Mouse (Mus musculus): ENCODE measurements around the gene Mvb12a. TPM values are rescaled to one million over a fixed set of nuclear protein-coding genes. Genes with fewer than 3 reads are reported as not detected.
"Not testable (repeated sequence)": the region's sequence is repeated elsewhere in the genome, so short reads cannot be mapped to it uniquely, and the experiment has no call there.

Mvb12a gene
- polyA plus RNA-seq, 1 experiment from 2014 or later = 66.6 TPM

GRCm38 (mm10) chr8:71521634-71522033 lies 21.1 kb upstream of the Mvb12a start:
- peaks cover 34% of the 10 kb centered on the region for H3K27me3 ChIP-seq (ENCODE audit: control insufficient read depth, insufficient read depth, low read length)
- no peaks in the 10 kb centered on the region for H3K36me3 ChIP-seq (replicated peaks; ENCODE audit: control insufficient read depth, insufficient read depth)
- no peaks in the 10 kb centered on the region for H3K4me1 ChIP-seq (replicated peaks; ENCODE audit: control insufficient read depth, insufficient read depth, low read length)
- WGBS = 3% methylated on average over 17 of the region's 17 CpGs
- H3K4me3 ChIP-seq (replicated peaks; ENCODE audit: low read length) = no peak overlapping the region
- no peaks in the 10 kb centered on the region for H3K9me3 ChIP-seq (ENCODE audit: control insufficient read depth, low read length)
- no peak overlapping the region for H3K27ac ChIP-seq
- 0 out of 2 replicates have a peak overlapping the region, but pooled peaks have one; percentile 15 for H3K4me2 ChIP-seq (replicated peaks)
- DNase-seq (ENCODE audit: low spot score) (peak; percentile 90), ATAC-seq (ENCODE audit: low FRiP score) (peak; percentile 83)
- no peak overlapping the region for H3K9ac ChIP-seq

GRCm38 (mm10) chr8:71525226-71526050 lies 17.3 kb upstream of the Mvb12a start, which contains the start of gene Ccdc194:
TSS of gene Ccdc194 (minus strand) at chr8:71525711.
- 0 out of 2 replicates have a peak within 1 kb of the TSS, but pooled peaks have one; percentile 5 for H3K4me2 ChIP-seq (replicated peaks)

GRCm38 (mm10) chr8:71526272-71526671 lies 16.4 kb upstream of the Mvb12a start:
- WGBS = 4% methylated on average over 6 of the region's 6 CpGs
- Histone ChIP-seq H3K4me1 (replicated peaks; ENCODE audit: control insufficient read depth, insufficient read depth, low read length) (no peaks in the 10 kb centered on the region), H3K4me3 (replicated peaks; ENCODE audit: low read length) (no peak overlapping the region), H3K9ac (no peak overlapping the region), H3K4me2 (replicated peaks) (no peak overlapping the region), H3K9me3 (ENCODE audit: control insufficient read depth, low read length) (no peaks in the 10 kb centered on the region), H3K27ac (no peak overlapping the region), H3K27me3 (ENCODE audit: control insufficient read depth, insufficient read depth, low read length) (peaks cover 36% of the 10 kb centered on the region), H3K36me3 (replicated peaks; ENCODE audit: control insufficient read depth, insufficient read depth) (no peaks in the 10 kb centered on the region)
- DNase-seq (ENCODE audit: low spot score) (no peak), ATAC-seq (ENCODE audit: low FRiP score) (no peak)

More at GRCm38 (mm10) chr8:71525226-71526050, 17.3 kb upstream of the Mvb12a start, which contains the start of gene Ccdc194:
- Histone ChIP-seq H3K36me3 (replicated peaks; ENCODE audit: control insufficient read depth, insufficient read depth) (no peaks in the 10 kb centered on the region), H3K27ac (no peak within 1 kb of the TSS), H3K4me3 (replicated peaks; ENCODE audit: low read length) (no peak within 1 kb of the TSS), H3K27me3 (ENCODE audit: control insufficient read depth, insufficient read depth, low read length) (peaks cover 40% of the 10 kb centered on the region), H3K4me1 (replicated peaks; ENCODE audit: control insufficient read depth, insufficient read depth, low read length) (no peaks in the 10 kb centered on the region), H3K9me3 (ENCODE audit: control insufficient read depth, low read length) (no peaks in the 10 kb centered on the region), H3K9ac (no peak within 1 kb of the TSS)
- ATAC-seq (ENCODE audit: low FRiP score) (no peak), DNase-seq (ENCODE audit: low spot score) (no peak)
- WGBS = 7% methylated on average over 46 of the region's 46 CpGs

GRCm38 (mm10) chr8:71527162-71527870 lies 15.4 kb upstream of the Mvb12a start:
- WGBS = 49% methylated on average over 3 of the region's 3 CpGs
- DNase-seq (ENCODE audit: low spot score) (no peak), ATAC-seq (ENCODE audit: low FRiP score) (no peak)
- Histone ChIP-seq H3K27ac (no peak overlapping the region), H3K27me3 (ENCODE audit: control insufficient read depth, insufficient read depth, low read length) (peaks cover 36% of the 10 kb centered on the region), H3K4me3 (replicated peaks; ENCODE audit: low read length) (no peak overlapping the region), H3K4me2 (replicated peaks) (no peak overlapping the region), H3K36me3 (replicated peaks; ENCODE audit: control insufficient read depth, insufficient read depth) (no peaks in the 10 kb centered on the region), H3K9me3 (ENCODE audit: control insufficient read depth, low read length) (no peaks in the 10 kb centered on the region), H3K4me1 (replicated peaks; ENCODE audit: control insufficient read depth, insufficient read depth, low read length) (no peaks in the 10 kb centered on the region), H3K9ac (no peak overlapping the region)

GRCm38 (mm10) chr8:71528362-71529073 lies 14.2 kb upstream of the Mvb12a start:
- no peak overlapping the region for H3K9ac ChIP-seq
- H3K9me3 ChIP-seq (ENCODE audit: control insufficient read depth, low read length) = no peaks in the 10 kb centered on the region
- 83% methylated on average over 11 of the region's 11 CpGs for WGBS
- ATAC-seq (ENCODE audit: low FRiP score) (no peak), DNase-seq (ENCODE audit: low spot score) (no peak)
- H3K4me2 ChIP-seq (replicated peaks) = no peak overlapping the region
- peak overlapping the region; percentile 18; the same call in 1 of the 2 replicates for H3K27ac ChIP-seq
- no peak overlapping the region for H3K4me3 ChIP-seq (replicated peaks; ENCODE audit: low read length)
- no peaks in the 10 kb centered on the region for H3K36me3 ChIP-seq (replicated peaks; ENCODE audit: control insufficient read depth, insufficient read depth)
- peaks cover 33% of the 10 kb centered on the region for H3K27me3 ChIP-seq (ENCODE audit: control insufficient read depth, insufficient read depth, low read length)
- H3K4me1 ChIP-seq (replicated peaks; ENCODE audit: control insufficient read depth, insufficient read depth, low read length) = no peaks in the 10 kb centered on the region

- not testable (repeated sequence) for ATAC-seq (ENCODE audit: low FRiP score)
- peak; percentile 50 for DNase-seq (ENCODE audit: low spot score)
These were observed 11.8 kb upstream of the Mvb12a start for GRCm38 (mm10) chr8:71530735-71531467.

GRCm38 (mm10) chr8:71534263-71534810 lies 8.4 kb upstream of the Mvb12a start:
- Histone ChIP-seq H3K4me3 (replicated peaks; ENCODE audit: low read length) (no peak overlapping the region), H3K36me3 (replicated peaks; ENCODE audit: control insufficient read depth, insufficient read depth) (no peaks in the 10 kb centered on the region), H3K27ac (no peak overlapping the region), H3K4me1 (replicated peaks; ENCODE audit: control insufficient read depth, insufficient read depth, low read length) (0 out of 2 replicates have a peak, but pooled peaks cover 6% of the 10 kb centered on the region), H3K27me3 (ENCODE audit: control insufficient read depth, insufficient read depth, low read length) (peaks cover 23% of the 10 kb centered on the region), H3K9ac (no peak overlapping the region), H3K9me3 (ENCODE audit: control insufficient read depth, low read length) (no peaks in the 10 kb centered on the region), H3K4me2 (replicated peaks) (no peak overlapping the region)
- WGBS = 32% methylated on average over 3 of the region's 3 CpGs
- ATAC-seq (ENCODE audit: low FRiP score) (0 out of 2 replicates have a peak, but pooled peaks have one; percentile 22), DNase-seq (ENCODE audit: low spot score) (no peak)

More at GRCm38 (mm10) chr8:71530735-71531467, 11.8 kb upstream of the Mvb12a start:
- H3K9me3 ChIP-seq (ENCODE audit: control insufficient read depth, low read length); H3K36me3 ChIP-seq (replicated peaks; ENCODE audit: control insufficient read depth, insufficient read depth); H3K9ac ChIP-seq; H3K4me2 ChIP-seq (replicated peaks); H3K4me3 ChIP-seq (replicated peaks; ENCODE audit: low read length); H3K4me1 ChIP-seq (replicated peaks; ENCODE audit: control insufficient read depth, insufficient read depth, low read length); H3K27ac ChIP-seq: not testable (repeated sequence)
- 70% methylated on average over 5 of the region's 12 CpGs for WGBS
- peaks cover 16% of the 10 kb centered on the region for H3K27me3 ChIP-seq (ENCODE audit: control insufficient read depth, insufficient read depth, low read length)

- no peak for ATAC-seq (ENCODE audit: low FRiP score)
- 68% methylated on average over 5 of the region's 5 CpGs for WGBS
These were observed 7.1 kb upstream of the Mvb12a start for GRCm38 (mm10) chr8:71535663-71536062.

More at GRCm38 (mm10) chr8:71535663-71536062, 7.1 kb upstream of the Mvb12a start:
- no peaks in the 10 kb centered on the region for H3K9me3 ChIP-seq (ENCODE audit: control insufficient read depth, low read length)
- no peak overlapping the region for H3K4me2 ChIP-seq (replicated peaks)
- no peak overlapping the region for H3K4me3 ChIP-seq (replicated peaks; ENCODE audit: low read length)
- no peak overlapping the region for H3K9ac ChIP-seq
- peaks cover 23% of the 10 kb centered on the region for H3K27me3 ChIP-seq (ENCODE audit: control insufficient read depth, insufficient read depth, low read length)
- H3K27ac ChIP-seq = no peak overlapping the region
- DNase-seq (ENCODE audit: low spot score) = no peak
- no peaks in the 10 kb centered on the region for H3K36me3 ChIP-seq (replicated peaks; ENCODE audit: control insufficient read depth, insufficient read depth)
- H3K4me1 ChIP-seq (replicated peaks; ENCODE audit: control insufficient read depth, insufficient read depth, low read length) = 0 out of 2 replicates have a peak, but pooled peaks cover 6% of the 10 kb centered on the region

All from hindbrain, embryonic 14.5 days (tissue).